Mouse (Mus musculus): Measurements from ENCODE around the gene Tcp11l2. TPM values are rescaled to one million over a fixed set of nuclear protein-coding genes. Genes with fewer than 3 reads are reported as not detected.

Gene Tcp11l2
- 36.2 and 49.7 TPM in 2 replicates for polyA plus RNA-seq (2012; rRNA removed)

DNA sequence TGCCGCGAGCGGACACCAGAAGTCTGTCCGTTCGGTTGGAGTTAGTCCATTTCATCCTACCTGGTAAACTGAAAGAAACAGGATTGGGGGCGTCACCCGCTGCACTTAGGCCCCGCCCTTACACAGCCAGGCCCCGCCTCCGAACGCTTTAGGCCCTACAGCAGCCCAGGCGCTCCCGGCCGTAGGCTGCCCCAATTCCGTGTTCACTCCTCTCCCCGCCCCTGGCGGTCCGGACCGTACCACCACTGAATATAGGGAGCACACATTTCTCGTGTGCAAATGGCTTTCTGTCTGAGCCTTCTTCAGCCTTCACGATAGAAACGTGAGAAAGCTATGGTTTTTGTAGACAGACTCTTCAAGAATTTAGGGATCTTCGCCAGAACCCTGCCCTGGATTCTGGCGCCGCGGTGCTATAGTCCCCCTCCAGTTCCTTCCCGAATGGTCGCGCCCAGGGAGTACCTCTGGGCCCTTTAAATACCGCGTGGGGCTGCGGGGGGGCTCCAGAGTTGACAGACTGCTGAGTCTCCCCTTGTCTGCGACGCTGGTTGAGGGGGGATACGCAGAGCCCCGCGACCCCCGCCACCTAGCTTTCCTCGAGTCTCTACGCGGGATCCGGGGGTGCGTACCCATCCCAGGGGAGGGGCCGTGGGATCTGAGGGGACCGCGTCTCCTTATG lies at the start of gene Tcp11l2:
TSS of gene Tcp11l2 (plus strand) at position 232 of the 676 bp plus-strand sequence.
- peak; percentile 61 for DNase-seq (ENCODE audit: low read depth)

DNA sequence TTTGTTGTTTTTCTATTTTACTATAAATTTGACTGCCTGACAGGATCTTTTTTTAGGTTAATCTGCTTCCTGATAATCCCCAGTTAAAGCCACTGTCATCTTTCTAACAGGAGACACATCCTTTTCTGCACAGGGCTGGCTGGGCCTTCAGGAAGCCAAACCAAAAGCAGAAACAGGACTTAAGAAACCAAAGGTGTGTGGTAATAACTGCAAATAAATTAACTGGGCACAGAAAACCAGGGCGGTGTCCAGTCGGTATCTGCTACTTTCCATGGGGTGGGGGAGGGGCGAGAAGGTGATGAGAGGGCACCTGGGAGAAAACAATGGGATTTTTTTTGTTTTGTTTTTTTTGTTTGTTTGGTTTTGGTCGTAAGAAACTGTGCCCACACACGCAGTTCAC lies 49.4 kb upstream of the Tcp11l2 start:
- no peak for DNase-seq (ENCODE audit: low read depth)

DNA sequence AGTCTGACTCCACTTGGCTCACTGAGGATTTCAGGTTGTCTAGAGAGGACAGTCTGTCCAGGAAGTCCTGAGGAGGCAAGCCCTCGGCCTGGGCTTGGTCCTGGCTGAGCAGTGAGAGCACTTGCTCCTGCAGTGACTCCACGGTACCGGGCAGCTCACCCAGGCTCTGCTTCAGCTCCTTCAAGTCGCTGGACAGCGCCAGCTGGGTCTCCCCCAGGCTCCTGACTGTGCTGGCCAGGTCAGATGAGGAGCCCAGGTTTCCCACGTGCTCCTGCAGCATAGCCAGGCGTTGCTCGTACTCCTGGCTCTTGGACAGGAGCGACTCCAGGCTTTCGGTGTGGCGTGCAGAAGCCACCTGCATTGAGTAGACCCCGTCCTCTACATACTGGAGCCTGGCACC lies 48.8 kb upstream of the Tcp11l2 start:
- no peak for DNase-seq (ENCODE audit: low read depth)

DNA sequence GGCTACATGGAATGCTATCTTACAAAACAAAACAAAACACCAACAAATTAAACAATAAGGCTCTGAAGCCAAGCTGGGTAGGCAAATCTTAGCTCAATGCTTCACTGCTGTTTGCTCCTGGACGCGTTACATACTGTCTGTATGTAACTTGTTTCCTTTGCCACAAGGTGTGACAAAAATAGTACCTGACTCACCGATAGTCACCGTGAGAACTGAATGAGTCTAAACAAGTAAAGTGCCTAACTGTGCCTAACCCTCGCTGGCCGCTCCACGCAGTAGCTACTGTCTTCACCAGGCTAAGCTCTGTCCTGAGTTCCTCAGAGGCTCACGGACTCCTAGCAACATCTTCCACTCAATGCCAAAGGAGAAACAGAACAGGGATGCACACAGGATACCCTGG lies 46.0 kb upstream of the Tcp11l2 start:
- no peak for DNase-seq (ENCODE audit: low read depth)

DNA sequence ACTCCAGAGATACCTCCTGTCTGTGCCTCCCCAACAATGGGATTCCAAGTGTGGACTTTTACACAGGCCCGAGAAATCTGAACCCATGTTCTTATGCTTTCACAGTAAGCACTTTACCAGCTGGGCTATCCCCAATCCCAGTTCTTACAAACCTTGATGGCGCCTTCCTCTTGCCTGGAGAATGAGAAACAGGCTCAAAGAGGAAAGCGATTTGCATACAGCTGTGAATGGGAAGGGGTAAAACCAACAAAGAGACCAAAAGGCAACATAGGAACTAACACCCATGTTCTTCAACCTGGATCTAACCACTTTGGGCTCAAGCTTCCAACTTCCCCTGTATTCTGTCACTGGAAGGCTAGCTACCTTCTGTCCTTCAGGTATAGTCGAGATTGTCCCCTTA lies 44.9 kb upstream of the Tcp11l2 start:
- DNase-seq (ENCODE audit: low read depth), result no peak

DNA sequence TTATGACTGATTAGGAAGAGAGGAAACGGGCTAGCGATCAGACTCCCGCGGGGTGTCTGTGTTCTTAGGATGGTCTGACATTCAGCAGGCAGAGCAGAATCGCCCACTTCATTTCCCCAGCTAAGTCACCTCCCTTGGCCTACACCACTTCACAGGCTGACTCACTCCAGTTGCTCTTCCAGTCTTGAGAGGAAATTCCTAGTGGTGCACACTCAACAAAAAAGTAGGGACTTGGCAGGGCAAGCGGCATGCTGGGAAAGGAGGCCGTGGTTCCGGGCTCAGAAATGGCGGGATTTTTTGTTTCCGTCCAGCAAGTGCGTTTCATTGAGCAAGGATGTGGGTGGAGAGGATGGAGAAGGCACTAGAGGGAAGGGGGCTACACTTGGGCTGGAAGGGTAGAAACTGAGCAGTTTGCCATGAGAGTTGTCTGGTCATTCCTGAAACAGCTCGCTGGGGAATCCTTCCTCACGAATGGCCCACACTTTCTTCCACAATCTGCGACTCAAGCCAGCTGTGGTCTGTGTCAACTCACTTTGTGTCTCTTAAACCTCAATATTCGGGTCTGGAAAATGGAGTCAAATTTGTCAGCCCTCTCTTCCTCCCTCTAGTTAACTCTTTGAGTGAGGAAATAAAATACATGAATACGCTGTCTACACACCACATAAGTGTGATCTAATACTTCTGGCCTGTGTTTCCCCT lies 44.1 kb upstream of the Tcp11l2 start:
- DNase-seq (ENCODE audit: low read depth), result no peak

DNA sequence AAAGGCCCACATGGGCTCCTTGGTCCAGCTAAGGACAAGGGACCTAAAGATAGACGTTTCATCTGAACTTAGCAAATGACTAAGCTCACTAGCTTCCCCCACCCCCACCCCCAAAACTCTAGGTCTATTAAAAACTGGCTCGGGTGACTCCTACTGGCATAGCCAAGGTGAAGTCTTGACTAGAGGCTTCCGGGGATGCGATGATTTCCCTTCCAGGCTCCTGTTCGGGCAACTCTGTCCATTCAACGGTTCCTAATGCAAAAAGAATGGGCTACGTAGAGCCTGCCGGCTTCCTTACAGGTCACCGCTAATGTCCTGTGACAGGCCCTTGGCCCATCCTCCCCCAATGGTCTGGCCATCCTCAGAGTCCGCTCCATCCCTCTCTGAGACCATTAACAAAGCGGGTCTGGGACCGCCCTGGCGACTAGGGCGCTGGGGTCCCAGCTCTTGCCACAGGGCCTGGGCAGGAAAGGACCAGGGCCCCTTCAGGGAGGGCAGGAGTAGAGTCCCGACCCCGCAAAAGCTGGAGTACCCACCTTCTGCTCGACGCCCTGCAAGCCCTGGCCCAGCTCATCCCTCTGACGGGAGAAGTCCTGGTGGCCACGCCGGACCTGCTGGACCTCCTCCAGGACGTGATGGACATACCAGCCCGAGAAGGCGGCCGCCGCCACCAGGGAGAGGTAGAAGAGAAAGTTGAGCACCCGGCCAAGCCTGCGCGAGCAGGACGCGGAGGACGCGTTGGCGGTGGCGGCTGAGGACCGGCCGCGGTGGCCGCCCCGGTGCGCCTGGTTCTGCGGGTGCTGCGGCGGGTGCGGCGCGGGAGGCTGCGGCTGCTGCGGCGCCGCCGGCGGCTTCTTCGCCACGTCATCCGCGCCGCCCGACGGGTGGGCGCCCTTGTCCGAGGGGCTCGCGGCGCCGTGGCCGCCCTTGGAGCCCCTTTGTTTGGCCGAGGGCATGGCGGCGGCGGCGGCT lies 43.2 kb upstream of the Tcp11l2 start:
- no peak for DNase-seq (ENCODE audit: low read depth)

DNA sequence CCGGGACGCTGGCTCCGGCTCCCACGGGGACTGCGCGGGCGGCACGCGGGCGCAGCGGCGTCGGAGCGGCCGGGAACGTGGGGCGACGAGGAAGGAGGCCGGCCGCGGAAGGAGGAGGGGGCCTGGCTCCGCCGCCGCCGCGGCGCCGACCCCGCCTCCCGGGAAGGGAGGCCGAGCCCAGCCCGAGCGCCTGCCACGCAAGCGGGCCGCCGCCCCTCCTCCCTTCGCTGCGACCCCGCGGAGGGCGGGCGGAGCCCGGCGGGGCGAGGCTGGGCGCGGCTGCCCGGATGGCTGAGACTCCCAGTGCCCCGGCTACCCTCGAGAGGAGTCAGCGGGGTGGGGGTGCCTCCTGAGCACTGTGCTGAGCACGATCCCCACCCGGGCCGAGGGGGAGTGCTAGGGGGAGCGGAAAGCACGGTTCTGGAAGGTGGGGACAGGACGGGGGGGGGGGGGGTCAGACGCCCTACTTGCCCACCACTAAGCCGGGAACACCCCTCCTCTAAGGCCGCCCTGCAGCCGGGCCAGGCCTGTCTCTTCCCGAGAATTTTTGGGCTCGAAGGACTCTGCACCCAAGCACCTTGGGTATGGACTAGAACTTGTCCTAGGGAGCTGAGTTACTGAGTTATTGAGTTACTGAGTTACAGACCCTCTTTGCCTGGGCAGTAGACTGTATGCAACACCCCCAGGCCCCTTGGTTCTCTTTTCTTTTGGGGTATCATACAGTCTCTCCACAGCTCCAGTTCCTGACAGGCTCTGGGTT lies 42.3 kb upstream of the Tcp11l2 start, which contains the start of gene Ckap4:
TSS of gene Ckap4 (minus strand) at position 151 of the 760 bp plus-strand sequence.
- no peak for DNase-seq (ENCODE audit: low read depth)

DNA sequence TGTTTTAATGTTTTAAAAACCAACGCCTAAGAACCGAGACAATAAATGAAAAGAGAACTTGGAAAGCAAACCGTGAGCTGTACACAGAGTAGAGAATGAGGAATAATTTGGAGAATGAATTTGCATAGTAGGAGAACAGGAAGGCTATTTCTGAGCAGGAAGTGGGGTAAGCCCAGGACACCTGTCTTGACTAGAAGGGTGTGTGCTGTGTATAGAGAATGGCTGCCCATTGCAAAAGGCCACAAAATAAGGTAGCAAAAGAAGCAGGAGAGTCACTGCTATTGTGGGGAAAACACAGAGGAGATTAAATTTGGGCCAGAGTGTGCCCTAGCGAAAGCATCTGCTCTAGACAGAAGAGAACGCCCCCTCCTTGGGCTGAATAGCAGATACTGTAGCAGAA lies 41.0 kb upstream of the Tcp11l2 start:
- DNase-seq (ENCODE audit: low read depth), result no peak

DNA sequence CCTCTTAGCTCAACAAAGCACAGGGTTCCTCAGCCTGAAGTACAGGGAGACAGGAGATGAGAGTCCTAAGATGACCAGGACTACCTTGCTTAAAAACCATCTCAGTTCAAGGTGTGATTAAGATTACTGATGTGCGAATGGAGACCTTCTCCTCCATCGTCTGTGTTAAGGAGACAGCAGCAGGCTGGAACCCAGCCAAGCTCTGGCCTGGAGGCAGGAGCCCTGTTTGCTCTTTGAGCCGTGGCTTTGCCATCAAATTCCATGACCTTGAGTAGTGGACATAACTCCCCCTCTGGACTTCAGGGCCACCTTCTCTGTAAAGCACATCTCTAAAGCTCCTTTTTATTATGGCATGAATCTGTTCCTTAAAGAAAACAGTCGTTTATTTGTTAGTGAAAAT lies 40.6 kb upstream of the Tcp11l2 start:
- DNase-seq (ENCODE audit: low read depth), result no peak

DNA sequence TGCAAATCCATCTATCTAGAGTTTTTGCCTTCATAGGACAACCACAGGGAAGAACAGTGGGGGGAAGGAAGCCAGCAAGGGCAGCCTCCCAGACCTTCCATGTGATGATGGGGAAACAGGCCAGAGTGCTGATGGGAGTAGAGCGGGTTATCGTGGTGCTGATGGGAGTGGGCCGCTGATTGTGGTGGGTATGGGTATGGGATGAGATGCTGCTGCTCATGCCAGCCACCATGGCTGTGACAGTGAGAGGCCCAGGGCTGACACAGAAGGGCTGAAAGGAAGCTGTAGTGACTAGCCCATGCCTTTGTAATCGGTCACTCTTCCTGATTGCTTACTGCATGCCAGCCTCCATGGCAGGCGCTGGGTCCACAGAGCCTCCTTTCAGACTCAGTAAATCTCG lies 36.8 kb upstream of the Tcp11l2 start:
- no peak for DNase-seq (ENCODE audit: low read depth)

DNA sequence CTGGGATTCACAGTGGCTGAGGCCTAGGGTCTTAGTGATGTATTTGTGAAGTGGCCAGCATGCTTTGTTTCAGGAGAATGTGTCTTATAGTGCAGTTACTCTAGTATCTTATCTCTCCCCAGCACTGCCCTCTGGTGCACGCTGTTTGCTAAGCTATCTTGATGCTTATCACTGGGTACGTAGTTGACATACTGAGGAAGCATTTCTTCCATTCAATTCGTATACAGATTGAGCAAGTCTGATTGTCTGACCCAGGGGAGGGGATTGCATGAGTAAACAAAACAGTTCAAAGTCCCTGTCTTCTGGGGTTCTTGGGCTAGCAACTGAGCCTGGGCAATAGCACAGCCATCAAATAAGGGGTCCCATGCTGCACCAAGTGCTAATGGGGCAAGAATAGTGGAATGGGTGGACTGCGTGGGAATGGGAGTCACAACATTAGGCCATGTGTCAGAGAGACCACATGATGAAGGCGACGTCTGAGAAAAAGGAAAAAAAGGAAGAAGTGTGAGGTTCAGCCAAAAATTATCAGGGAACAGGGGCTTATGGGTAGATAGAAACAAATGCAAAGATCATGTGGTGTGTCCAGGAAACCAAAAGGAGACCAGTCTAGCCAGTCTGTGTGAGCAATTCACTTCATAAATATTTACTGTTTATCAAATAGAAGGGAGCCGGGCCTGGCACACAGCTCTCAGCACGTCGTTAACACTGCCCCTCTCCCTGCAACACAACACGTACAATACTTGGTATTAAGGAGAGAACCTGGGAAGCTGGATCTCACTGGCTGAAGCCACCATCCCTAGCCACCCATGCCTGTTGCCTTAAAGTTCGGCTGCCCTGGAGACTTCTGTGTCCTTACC lies 33.4 kb upstream of the Tcp11l2 start:
- no peak for DNase-seq (ENCODE audit: low read depth)

DNA sequence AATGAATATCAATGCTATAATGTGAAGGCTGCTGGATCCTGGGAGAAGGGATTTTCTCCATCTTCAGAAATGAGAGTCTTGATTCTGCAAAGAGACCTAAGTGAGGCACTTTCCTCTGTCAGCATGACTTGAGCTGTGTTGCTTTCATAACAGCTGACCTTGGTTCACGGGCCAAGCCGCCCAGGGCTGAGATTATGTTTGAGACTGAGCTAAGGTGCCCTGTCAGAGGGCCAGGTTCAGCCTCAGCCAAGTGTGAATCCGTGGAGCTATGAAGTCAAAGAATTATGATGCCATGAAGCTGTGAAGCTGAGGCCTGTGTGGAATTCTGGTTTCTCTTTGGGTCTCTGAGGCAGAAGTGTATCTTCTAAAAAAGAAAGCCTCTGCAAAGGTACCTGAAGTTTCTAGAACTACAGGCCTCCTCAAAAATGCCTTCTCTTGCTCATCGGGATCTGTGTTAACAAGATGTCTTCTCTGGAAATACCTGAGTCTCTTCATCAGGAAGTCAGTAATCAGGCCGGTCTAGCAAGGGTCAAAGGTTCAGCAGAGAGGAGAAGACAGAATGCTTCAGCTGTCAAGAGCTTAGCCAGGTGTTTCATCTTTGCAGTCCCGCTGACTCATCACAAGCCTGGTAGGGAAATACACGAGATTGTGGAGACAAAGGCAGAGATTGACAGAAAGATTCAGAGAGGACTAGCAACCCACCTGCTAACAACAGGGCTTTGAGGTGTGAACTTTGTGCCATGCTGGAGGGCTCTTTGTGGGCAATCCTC lies 31.4 kb upstream of the Tcp11l2 start:
- peak; percentile 75 for DNase-seq (ENCODE audit: low read depth)

DNA sequence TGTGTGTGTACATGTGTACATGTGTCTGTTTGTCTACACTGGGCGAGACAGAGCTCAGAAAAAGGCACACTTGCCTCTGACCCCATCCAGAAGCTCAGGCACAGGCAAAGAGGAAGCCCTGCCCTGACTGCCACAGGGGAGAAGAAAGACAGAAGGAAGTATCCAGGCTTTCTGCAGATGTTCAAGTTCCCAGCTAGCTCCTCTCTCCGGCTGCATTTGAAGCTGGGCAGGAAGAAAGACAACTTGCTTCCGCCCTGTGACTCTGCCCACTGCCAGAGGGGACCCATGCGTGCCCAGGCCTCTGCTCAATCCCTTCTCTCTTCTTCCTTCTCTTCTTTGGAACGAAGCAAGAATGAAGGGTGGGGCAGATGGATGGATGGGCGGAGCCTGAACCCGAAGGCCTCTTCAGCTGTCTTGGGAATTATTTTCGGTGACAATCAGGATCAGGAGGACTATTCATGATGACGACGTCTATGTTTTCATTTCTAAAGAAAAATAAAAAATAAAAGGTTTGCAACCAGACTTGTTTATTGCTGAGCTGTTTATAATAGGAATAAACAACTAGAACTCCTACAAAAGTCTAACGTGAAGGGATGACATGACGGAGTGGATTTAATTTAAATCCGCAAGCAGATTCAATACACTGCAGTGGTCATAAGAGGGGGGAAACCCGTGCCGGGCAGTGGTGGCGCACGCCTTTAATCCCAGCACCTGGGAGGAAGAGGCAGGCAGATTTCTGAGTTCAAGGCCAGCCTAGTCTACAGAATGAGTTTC lies 27.1 kb upstream of the Tcp11l2 start:
- DNase-seq (ENCODE audit: low read depth), result no peak

DNA sequence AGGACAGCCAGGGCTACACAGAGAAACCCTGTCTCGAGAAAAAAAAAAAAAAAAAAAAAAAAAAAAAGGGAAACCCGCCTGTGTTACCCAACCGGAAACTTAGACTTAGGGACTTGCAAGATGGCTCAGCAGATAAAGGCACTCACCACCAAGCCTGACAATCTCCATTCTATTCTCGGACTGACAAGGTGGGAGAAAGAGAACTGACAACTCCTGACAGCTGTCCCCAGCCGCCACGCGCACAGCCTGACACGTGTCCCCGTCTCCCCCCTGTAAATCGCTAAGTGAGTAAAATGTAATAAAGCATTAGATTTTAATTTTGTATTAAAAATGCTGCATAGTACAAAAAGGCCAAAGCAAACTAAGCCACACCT lies 26.5 kb upstream of the Tcp11l2 start:
- no peak for DNase-seq (ENCODE audit: low read depth)

DNA sequence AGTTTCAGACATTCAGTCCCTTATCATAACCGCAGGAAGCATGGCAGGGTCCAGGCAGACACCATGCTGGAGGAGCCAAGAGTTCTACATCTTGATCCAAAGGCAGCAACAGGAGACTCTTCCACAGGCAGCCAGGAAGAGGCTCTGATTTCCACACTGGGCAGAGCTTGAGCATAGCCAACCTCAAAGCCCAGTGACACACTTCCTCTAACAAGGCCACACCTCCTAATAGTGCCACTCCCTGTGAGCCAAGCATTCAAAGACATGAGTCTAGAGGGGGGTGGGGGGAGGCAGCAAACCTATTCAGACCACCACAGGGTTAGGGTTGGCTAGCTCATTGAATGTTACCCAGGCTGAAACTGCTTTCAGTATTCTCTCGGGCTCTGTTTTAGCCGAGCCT lies 24.6 kb upstream of the Tcp11l2 start:
- no peak for DNase-seq (ENCODE audit: low read depth)

DNA sequence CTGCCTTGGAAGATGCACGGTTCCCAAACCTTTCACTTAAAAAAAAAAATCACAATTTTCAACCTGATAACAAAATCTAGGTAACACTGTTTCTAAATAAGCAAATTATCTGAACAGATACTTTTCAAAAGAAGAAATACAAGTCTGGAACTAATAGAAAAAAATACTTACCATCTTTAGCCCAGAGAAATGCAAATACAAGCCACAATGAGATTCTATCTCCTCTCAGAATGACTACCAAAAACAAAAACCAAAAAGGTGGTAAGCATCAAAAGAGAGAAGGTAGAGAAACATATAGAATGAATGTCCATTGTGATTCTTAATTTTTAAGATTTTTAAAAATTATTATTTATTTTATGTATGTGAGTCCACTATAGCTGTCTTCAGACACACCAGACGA lies 23.9 kb upstream of the Tcp11l2 start:
- no peak for DNase-seq (ENCODE audit: low read depth)

DNA sequence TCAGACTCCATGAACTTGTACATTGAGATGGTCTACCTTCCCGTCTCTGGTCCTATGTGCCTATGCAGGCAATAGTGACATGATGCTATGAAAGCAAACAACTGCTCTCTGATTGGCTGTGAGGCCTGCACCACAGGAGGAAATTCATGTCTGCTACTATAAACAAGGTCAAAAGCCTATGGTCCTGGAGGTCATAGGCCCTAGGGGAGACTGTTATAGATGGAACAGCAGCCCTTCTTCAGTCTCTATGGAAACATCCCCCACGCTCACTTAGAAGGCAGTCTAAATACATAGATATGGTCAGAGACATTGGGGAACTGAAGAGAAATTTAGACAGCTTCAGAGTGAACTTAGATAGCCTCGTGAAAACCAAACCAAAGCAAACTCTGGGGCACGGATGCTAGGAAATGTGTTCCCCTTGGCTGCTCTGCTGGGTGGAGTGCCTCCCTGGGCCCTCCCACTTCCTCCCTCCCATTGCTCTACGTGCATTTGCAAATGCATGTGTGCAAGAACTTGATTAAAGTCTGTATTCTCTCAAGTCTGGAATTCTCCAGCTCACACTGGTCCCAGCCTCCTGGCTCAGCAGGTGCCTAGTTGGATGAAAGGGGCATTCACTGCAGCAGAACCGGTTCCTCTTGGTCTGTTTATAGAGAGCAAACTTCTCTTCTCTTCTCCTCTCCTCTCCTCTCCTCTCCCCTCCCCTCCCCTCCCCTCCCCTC lies 22.0 kb upstream of the Tcp11l2 start:
- no peak for DNase-seq (ENCODE audit: low read depth)
